Mouse (Mus musculus): ENCODE measurements around the gene Wdr18.

The Wdr18 gene

DNA sequence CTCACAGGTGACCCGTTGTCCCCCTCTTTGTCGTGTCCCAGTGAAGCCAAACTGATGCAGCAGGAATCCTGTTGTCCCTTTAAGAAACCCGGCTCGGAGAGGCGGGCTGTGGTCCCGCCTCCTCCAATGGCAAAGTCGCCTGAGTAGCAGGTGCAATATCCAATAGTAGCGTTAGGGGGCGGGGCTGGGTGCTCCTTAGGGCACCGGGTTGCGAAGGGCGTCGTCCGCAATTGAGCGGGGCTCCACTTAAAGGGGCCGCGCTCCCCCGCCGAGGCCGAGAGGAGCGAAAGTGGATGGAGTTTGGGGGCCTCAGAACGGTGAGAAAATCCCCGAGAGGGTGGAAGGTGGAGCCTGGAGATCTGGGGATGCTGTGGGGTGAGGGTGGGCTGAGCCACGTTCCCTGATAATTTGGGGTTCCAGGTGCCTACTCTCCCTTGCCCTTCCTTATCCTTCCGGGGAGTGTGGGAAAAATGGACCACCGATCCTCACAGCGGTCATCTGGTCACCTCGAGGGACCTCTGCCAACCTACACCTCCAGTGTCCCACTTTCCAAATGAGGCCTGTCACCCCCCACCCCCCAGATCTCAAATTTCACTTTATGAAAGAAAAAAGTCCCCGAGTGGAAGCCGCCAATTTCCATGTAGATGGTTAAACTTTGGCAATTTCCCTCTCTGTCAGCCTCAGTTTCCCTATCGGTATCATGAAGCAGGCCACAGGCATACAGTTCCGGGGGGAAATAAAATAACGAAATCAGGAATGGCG is 36.5 kb downstream of the Wdr18 start, which contains the start of gene Abca7:
TSS of gene Abca7 (plus strand) at position 223 of the 762 bp plus-strand sequence.
- peak; percentile 90 to 94 for DNase-seq (ENCODE audit: low read depth in 2 of 2, low spot score in 2 of 2)

- no peak for DNase-seq (ENCODE audit: low read depth in 2 of 2, low spot score in 2 of 2)
Measured at GRCm38 (mm10) chr10:79997034-79997760, 37.2 kb downstream of the Wdr18 start.

DNA sequence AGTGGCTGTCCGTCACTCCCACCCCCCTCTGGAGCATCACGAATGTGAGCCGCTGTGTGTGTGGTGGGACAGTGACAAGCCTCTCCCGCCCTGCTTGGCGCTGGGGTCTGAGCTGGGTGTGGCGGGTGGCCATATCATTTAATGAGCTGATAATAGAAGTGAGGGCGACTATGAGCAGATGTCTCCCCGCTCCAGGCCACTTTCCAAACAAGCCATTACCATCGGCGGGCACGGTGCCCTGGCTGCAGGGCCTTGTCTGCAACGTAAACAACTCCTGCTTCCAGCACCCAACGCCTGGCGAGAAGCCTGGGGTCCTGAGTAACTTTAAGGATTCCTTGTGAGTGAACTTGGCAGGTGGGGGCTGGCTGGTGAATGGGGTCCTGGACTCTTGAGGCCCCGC is 37.9 kb downstream of the Wdr18 start:
- no peak for DNase-seq (ENCODE audit: low read depth in 2 of 2, low spot score in 2 of 2)

DNA sequence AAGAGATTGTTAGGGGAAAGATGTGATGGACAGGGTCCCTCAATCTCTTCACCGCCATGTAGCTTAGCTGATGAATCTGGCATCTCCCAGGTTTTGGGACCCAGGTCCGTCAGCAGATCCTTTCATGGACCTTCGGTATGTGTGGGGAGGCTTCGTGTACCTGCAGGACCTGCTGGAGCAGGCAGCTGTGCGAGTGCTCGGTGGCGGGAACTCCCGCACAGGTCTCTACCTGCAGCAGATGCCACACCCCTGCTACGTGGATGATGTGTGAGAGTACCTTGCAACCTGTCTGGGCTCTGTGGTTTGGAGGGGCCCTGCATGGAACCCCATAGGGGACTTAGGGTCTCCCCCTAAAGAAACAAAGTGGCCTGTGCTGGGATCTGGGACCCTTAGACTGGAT is 42.0 kb downstream of the Wdr18 start:
- no peak for DNase-seq (ENCODE audit: low read depth in 2 of 2, low spot score in 2 of 2)

DNA sequence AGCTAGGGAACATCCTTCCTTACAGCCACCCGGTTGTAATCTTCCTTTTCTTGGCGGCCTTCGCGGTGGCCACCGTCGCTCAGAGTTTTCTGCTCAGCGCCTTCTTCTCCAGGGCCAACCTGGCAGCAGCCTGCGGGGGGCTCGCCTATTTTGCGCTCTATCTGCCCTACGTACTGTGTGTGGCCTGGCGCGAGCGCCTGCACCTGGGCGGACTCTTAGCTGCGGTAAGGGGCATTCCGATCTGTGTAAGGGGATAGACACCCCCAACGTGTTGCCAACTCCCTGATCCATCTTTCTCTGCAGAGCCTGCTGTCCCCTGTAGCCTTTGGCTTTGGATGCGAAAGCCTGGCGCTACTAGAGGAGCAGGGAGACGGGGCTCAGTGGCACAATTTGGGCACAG is 42.9 kb downstream of the Wdr18 start:
- no peak for DNase-seq (ENCODE audit: low read depth in 2 of 2, low spot score in 2 of 2)

GRCm38 (mm10) chr10:80003374-80004232 is 43.7 kb downstream of the Wdr18 start:
- DNase-seq (ENCODE audit: low read depth in 2 of 2, low spot score in 2 of 2): no peak

DNA sequence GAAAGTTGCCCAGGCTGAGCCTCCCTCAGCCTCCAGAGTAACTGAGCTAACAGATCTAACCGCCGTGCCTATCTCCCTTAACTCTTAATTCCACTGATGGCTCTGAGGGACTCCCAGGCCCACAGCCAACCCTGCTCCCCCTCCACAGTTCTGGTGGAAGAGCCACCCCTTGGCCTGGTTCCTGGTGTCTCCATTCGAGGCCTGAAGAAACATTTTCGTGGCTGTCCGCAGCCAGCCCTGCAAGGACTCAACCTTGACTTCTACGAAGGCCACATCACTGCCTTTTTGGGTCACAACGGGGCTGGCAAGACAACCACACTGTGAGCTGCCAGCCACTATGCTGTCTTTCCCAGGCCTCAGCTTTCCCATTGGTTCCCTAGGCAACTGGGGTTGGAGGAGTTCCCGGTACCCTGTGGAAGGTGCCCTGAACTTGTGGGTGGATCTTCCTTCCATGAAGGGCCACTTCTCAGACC is 44.3 kb downstream of the Wdr18 start:
- DNase-seq (ENCODE audit: low read depth in 2 of 2, low spot score in 2 of 2): no peak

GRCm38 (mm10) chr10:80011740-80012139 is 51.8 kb downstream of the Wdr18 start:
- DNase-seq (ENCODE audit: low read depth in 2 of 2, low spot score in 2 of 2): no peak

- no peak for DNase-seq (ENCODE audit: low read depth in 2 of 2, low spot score in 2 of 2)
Measured at GRCm38 (mm10) chr10:80013609-80014008, 53.7 kb downstream of the Wdr18 start.

DNA sequence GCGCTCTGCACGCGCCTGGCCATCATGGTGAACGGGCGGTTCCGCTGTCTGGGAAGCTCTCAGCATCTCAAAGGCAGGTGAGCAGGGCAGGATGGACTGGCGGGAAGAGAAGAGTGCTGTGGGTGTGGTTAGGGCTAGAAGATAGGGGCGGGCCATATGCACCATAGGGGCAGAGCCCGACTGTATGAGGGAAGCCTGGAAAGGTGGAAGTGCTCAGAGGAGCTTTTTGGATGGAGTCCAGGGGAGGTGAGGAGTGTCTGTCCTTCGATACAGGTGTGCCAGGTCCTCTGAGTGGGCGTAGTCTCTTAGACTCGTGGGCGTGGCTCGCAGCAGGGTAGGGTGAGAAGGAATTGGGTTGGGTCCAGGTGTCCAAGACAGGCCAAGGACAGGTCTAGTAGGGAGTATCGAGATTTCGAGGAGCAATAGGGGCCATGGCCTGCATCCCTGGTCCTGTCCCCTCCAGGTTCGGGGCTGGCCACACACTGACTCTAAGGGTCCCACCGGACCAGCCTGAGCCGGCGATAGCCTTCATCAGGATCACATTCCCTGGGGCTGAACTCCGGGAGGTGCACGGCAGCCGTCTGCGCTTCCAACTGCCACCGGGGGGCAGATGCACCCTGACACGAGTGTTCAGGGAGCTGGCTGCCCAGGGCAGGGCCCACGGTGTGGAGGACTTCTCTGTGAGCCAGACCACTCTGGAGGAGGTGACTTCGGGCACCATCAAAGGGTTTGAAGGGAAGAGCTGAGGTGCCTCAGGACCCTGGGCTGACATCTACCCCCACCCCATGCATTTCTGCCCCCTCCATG is 54.7 kb downstream of the Wdr18 start:
- DNase-seq (ENCODE audit: low read depth in 2 of 2, low spot score in 2 of 2): no peak

- no peak for DNase-seq (ENCODE audit: low read depth in 2 of 2, low spot score in 2 of 2)
Measured at GRCm38 (mm10) chr10:80015583-80015982, 55.6 kb downstream of the Wdr18 start.

DNA sequence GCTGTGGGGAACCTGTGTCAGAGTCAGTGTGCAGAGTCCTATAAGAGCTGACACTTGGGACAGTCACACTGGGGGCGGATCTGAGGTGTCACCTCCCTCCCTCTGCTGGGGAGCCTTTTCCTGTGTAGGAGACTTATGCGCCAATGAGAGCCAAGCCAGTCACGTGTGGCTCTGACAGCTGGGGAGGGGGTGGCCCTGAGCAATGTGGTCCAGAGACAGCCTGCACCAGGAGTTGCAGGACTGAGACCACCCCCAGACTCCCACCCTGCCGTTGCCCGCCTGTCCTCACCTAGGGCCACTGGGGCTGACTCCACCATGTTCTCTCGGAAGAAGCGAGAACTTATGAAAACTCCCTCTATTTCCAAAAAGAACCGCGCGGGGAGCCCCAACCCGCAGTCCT is 56.6 kb downstream of the Wdr18 start, which contains the start of gene Arhgap45:
TSS of gene Arhgap45 (plus strand) at position 143 of the 400 bp plus-strand sequence.
- DNase-seq (ENCODE audit: low read depth in 2 of 2, low spot score in 2 of 2): peak; percentile 72 to 83

GRCm38 (mm10) chr10:80016931-80017330 is 57.0 kb downstream of the Wdr18 start:
- no peak for DNase-seq (ENCODE audit: low read depth in 2 of 2, low spot score in 2 of 2)

DNA sequence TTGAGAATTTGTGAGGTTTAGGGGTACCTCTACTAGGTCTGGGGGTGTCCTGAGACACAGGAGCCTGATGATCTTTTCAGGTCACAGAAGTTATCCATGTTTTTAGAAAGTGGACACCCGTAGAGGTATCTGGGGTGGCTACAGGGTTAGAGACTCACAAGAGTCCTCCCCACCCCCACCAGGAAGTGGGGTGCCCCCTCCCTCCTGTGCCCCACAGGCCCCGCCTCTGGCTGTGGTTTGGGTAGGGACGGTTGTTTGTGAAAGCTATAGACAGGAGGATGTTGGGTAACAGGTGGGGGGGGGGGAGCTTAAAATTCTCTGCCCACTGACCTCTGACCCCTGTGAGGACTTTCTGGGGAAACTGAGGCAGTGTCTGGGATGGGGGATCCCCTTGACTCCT is 57.4 kb downstream of the Wdr18 start:
- DNase-seq (ENCODE audit: low read depth in 2 of 2, low spot score in 2 of 2): peak; percentile 84 to 93

DNA sequence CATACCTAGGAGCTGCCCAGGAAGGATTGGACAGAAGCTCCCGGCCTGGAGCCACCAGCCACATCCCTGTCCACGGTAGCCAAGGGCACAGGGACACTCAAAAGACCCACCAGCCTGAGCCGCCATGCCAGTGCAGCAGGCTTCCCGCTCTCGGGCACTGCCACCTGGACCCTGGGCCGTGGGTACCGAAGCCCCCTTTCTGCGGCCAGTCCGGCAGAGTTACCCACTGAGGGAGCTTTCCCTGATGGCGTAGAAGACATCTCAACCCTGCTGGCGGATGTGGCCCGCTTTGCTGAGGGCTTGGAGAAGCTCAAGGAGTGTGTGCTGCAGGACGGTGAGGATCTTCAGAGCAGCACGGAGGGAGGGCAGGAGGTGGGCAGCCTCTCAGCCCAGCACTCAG is 57.8 kb downstream of the Wdr18 start:
- DNase-seq (ENCODE audit: low read depth in 2 of 2, low spot score in 2 of 2): no peak

DNA sequence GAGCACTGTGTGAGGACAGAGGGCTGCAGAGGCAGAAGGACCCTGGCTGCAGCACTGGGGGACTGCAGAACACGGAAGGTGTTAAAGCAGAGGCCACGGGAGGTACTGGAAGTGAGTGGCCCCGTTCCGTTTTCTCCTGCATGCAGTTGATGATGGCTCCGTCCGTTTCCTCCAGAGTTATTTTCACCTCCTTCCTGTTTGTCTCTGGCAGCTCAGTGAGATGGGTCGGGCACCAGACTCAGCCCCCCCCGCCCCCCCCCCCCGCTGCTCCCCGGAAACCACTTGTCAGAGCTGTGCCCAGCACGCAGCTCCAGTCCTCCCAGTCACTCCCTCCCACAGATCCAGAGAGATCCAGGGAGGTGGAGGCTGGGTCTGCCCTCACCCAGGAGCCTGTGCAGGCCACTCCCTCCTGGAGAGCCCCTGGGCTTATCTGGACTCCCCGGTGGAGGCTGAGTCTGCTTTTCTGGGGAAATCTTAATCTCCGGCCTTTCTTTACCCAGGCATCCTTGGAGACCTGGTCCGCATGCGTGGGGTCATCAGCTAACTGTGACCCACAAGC is 58.9 kb downstream of the Wdr18 start:
- DNase-seq (ENCODE audit: low read depth in 2 of 2, low spot score in 2 of 2): peak in 1 of 2 experiments; percentile 52

DNA sequence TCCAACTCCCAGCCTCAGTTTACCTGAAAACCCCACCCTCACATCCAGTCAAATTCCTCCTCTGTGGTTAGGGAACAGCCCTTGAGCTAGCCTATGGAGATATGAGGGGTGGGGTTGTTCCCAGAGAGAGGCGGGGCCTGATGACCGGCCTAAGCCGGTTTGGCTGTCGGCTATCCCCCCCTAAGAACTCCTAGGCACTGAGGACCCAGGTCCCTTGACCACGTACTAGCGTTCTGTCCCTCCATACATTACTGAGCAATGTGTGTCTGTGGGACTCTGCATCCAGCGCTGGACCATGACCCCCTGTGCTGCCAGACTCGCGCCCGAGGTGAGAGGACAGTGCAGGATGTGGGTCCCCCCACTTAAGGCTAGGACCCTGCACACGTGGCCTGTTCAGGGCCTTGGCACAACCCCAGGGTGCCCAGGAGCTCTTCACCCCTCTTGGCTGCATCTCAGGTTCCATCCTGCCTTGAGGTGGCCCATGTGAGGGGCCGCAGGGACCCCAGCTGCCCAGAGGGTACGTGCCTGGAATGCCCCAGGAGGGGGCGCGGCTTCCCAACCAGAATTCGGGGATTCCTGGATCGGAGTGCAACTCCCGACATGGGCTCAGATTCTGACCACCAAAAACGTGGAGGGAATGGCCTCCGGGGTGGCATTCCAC is 59.6 kb downstream of the Wdr18 start:
- no peak for DNase-seq (ENCODE audit: low read depth in 2 of 2, low spot score in 2 of 2)
